Mouse (Mus musculus) embryonic facial prominence, embryonic 13.5 days (tissue): ENCODE measurements around the gene Plcg1. TPM values are rescaled to one million over a fixed set of nuclear protein-coding genes. Genes with fewer than 3 reads are reported as not detected.

Source experiments
- ATAC-seq: fragments of 200-750 bp; cut with Nextera tagmentation; 2 replicates; pipeline ENCODE4 v1.8.0; 2017; ENCODE audit warnings: low read depth; ENCODE audit not compliant: insufficient number of reproducible peaks, insufficient read depth, low FRiP score, low TSS enrichment
- H3K27ac ChIP-seq: fragments of 300-500 bp; sonication (generic); 2 replicates; pipeline ENCODE4 v1.5.1; 2015; ENCODE audit warnings: moderate library complexity, mild to moderate bottlenecking, inconsistent platforms
- H3K27me3 ChIP-seq: fragments of 300-500 bp; sonication (generic); 2 replicates; pipeline ENCODE4 v1.6.1; 2015; ENCODE audit warnings: mild to moderate bottlenecking, inconsistent platforms
- H3K36me3 ChIP-seq: fragments of 300-500 bp; sonication (generic); 2 replicates; pipeline ENCODE4 v1.6.1; 2015; ENCODE audit warnings: mild to moderate bottlenecking, inconsistent platforms
- H3K4me1 ChIP-seq: fragments of 300-500 bp; sonication (generic); 2 replicates; pipeline ENCODE4 v1.6.1; 2015; ENCODE audit warnings: inconsistent platforms
- H3K4me2 ChIP-seq: fragments of 300-500 bp; sonication (generic); 2 replicates; pipeline ENCODE4 v1.6.1; 2015; ENCODE audit warnings: moderate library complexity, mild to moderate bottlenecking, inconsistent platforms
- H3K4me3 ChIP-seq: fragments of 300-500 bp; sonication (generic); 2 replicates; pipeline ENCODE4 v1.5.1; 2015; ENCODE audit warnings: mild to moderate bottlenecking, inconsistent platforms
- H3K9ac ChIP-seq: fragments of 300-500 bp; sonication (generic); 2 replicates; pipeline ENCODE4 v1.6.1; 2015; ENCODE audit warnings: mild to moderate bottlenecking, inconsistent platforms
- H3K9me3 ChIP-seq: fragments of 300-500 bp; sonication (generic); 2 replicates; pipeline ENCODE4 v1.6.1; 2016; ENCODE audit warnings: inconsistent platforms
- WGBS: fragments of 180-500 bp; shearing (Covaris S2); methylation state at CpG from one replicate; pipeline ENCODE4 v1.1.7; 2015; ENCODE audit warnings: mixed read lengths; 5-methylcytosine and 5-hydroxymethylcytosine counted together
- polyA plus RNA-seq: library from polyadenylated mRNA; unstranded; fragments of >200 nt; fragmentation: Nextera tagmentation; extraction: Ambion mirVana; gene quantifications from 2 replicates; pipeline ENCODE4 v1.2.1, GENCODE M21; 2015

Plcg1 gene
- polyA plus RNA-seq, 1 experiment from 2014 or later, result 64.0 TPM

DNA sequence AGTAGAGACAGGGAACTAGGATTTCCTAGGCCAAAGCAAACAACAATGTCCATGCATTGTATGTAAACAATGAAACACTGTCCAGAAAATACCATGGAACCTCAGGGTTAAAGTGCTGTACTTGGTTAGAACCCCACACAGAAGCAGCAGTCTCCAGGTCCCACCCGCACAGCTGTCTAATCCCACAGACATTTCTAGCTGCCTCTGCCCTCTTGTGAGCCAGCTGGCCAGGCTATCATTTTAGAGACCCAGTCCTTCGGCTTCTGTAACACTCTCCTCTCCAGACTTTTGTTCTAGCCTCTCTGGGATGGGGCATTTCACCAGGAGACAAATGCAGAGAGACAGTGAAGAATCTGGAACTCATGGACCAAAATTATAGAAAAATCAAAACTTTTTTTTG lies 46.9 kb downstream of the Plcg1 start:
- peaks cover 31% of the 10 kb centered on the region for H3K36me3 ChIP-seq
- H3K4me3 ChIP-seq, result no peak overlapping the region
- no peak overlapping the region for H3K9ac ChIP-seq
- H3K4me1 ChIP-seq, result no peaks in the 10 kb centered on the region
- 78% methylated on average over 2 of the region's 2 CpGs for WGBS
- H3K27ac ChIP-seq, result no peak overlapping the region
- H3K4me2 ChIP-seq, result no peak overlapping the region
- H3K27me3 ChIP-seq, result no peaks in the 10 kb centered on the region
- no peak for ATAC-seq
- no peaks in the 10 kb centered on the region for H3K9me3 ChIP-seq

DNA sequence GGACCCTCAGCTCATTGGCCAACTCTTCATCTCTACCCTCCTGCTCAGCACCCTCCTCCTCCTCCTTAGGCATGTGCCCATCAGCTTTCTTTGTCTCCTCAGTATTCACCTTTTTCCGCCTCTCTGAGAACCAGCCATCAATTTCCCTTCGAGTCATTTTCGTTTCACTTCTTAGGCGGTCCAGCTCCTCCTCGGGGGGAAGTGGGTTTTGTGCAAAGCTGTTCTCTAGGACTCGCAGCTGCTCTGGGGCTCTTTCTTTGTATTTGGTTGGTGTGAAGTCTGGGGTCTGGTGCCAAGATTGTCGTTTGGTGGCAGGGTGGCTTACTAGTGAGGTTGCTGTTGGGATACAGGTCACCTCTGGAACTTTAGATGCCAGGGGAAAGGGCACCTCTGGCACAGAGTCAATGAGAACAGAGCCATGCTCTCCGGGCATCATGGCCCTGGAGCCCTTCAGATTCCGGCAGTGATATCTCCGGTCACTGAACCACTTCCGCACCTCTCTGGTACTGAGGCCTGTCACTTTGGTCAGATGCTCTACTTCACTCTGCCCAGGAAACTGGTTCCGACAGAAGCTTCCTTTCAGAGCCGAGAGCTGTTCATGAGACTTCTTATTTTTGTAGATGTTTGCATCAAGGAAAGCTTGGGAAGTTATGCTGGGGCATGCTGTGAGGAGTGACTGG lies 49.2 kb downstream of the Plcg1 start:
- Histone ChIP-seq H3K9me3 (no peaks in the 10 kb centered on the region), H3K36me3 (peaks cover 31% of the 10 kb centered on the region), H3K4me2 (no peak overlapping the region), H3K9ac (no peak overlapping the region), H3K27ac (no peak overlapping the region), H3K4me1 (no peaks in the 10 kb centered on the region), H3K27me3 (no peaks in the 10 kb centered on the region), H3K4me3 (no peak overlapping the region)
- no peak for ATAC-seq
- WGBS, result 90% methylated on average over 13 of the region's 13 CpGs

GRCm38 (mm10) chr2:160780834-160781219 lies 49.7 kb downstream of the Plcg1 start:
- no peak overlapping the region for H3K4me3 ChIP-seq
- no peak for ATAC-seq
- H3K4me1 ChIP-seq, result peaks cover 3% of the 10 kb centered on the region; the same call in 1 of the 2 replicates
- H3K9ac ChIP-seq, result no peak overlapping the region
- H3K9me3 ChIP-seq, result no peaks in the 10 kb centered on the region
- H3K27ac ChIP-seq, result no peak overlapping the region
- H3K36me3 ChIP-seq, result peaks cover 31% of the 10 kb centered on the region
- H3K4me2 ChIP-seq, result no peak overlapping the region
- WGBS, result 89% methylated on average over 2 of the region's 2 CpGs
- H3K27me3 ChIP-seq, result no peaks in the 10 kb centered on the region

DNA sequence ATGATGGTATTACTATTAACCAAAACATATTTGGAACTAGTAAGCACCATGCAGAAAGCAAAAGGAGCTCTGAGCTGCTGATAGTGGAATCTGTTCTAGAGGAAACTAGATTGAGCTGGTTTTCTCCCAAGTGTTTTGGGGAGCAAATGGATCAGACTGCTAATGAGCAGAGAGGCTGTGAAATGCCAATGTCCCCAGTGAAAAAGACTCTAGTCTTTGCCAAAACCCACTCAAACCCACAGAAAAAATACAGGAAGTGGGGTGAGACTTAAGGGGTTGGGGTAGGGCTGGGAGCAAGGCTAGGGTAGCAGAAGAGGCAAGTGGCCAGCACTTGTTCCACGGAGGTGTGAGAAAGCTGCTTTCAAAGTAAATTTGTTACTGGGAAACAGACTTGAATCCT lies 55.2 kb downstream of the Plcg1 start:
- Histone ChIP-seq H3K4me3 (no peak overlapping the region), H3K9me3 (no peaks in the 10 kb centered on the region), H3K4me1 (peaks cover 9% of the 10 kb centered on the region; the same call in 1 of the 2 replicates), H3K27ac (no peak overlapping the region), H3K36me3 (peaks cover 8% of the 10 kb centered on the region; the same call in 1 of the 2 replicates), H3K9ac (no peak overlapping the region), H3K4me2 (no peak overlapping the region), H3K27me3 (no peaks in the 10 kb centered on the region)
- WGBS, result 59% methylated on average over 1 of the region's 1 CpGs
- no peak for ATAC-seq

DNA sequence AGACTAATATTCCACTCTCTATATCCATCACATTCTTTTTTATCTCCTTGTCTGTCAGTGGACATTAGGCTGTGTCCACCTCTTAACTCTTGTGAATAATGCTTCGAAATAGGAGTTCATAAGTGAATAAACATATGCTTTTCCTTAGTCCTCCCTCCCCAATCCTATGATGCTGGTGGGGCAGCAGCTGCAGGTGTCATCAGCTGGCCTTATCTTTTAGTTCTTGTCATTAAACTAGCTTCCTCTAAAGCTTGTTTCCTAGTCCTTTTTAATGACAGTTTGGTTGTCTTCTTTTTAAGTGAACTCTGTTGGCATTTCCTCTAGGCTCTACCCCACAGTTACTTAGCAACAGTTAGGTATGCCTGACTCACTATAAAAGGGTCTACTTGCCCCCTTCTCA lies 57.9 kb downstream of the Plcg1 start:
- Histone ChIP-seq H3K4me1 (peaks cover 9% of the 10 kb centered on the region; the same call in 1 of the 2 replicates), H3K9ac (no peak overlapping the region), H3K9me3 (no peaks in the 10 kb centered on the region), H3K36me3 (no peaks in the 10 kb centered on the region), H3K4me2 (no peak overlapping the region), H3K27me3 (no peaks in the 10 kb centered on the region), H3K27ac (no peak overlapping the region), H3K4me3 (no peak overlapping the region)
- WGBS, result 86% methylated on average over 1 of the region's 1 CpGs
- no peak for ATAC-seq

GRCm38 (mm10) chr2:160789741-160790140 lies 58.6 kb downstream of the Plcg1 start:
- no peak for ATAC-seq
- H3K9ac ChIP-seq, result no peak overlapping the region
- H3K27ac ChIP-seq, result no peak overlapping the region
- peaks cover 9% of the 10 kb centered on the region; the same call in 1 of the 2 replicates for H3K4me1 ChIP-seq
- no peak overlapping the region for H3K4me2 ChIP-seq
- H3K36me3 ChIP-seq, result no peaks in the 10 kb centered on the region
- no peaks in the 10 kb centered on the region for H3K9me3 ChIP-seq
- no peaks in the 10 kb centered on the region for H3K27me3 ChIP-seq
- no peak overlapping the region for H3K4me3 ChIP-seq

GRCm38 (mm10) chr2:160793117-160793516 lies 62.0 kb downstream of the Plcg1 start:
- H3K27ac ChIP-seq, result no peak overlapping the region
- H3K4me3 ChIP-seq, result no peak overlapping the region
- no peak overlapping the region for H3K9ac ChIP-seq
- no peaks in the 10 kb centered on the region for H3K27me3 ChIP-seq
- 71% methylated on average over 2 of the region's 2 CpGs for WGBS
- no peaks in the 10 kb centered on the region for H3K36me3 ChIP-seq
- H3K4me2 ChIP-seq, result no peak overlapping the region
- no peaks in the 10 kb centered on the region for H3K9me3 ChIP-seq
- ATAC-seq, result no peak
- H3K4me1 ChIP-seq, result no peaks in the 10 kb centered on the region

DNA sequence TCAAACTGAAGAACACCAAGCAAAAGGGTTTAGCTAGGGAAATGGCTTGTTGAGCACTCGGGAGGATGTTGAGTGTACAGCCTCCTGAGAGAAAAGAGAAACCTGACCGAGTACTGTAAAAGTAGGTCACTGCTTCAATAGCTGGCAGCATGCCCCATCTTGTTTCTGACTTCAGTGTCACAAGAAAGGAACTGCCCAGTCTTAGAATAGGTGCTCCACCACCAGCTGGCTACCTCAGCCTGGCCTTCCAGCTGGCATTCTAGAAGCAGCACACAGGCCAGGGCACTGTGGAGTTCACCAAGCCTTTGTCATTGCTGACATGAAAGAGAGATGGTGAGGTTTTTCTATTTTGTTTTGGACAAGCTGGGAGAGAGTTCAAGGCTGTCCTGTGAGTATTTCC lies 65.9 kb downstream of the Plcg1 start:
- Histone ChIP-seq H3K27me3 (no peaks in the 10 kb centered on the region), H3K9ac (no peak overlapping the region), H3K4me2 (no peak overlapping the region), H3K9me3 (no peaks in the 10 kb centered on the region), H3K4me1 (no peaks in the 10 kb centered on the region), H3K4me3 (no peak overlapping the region), H3K36me3 (no peaks in the 10 kb centered on the region), H3K27ac (no peak overlapping the region)
- no peak for ATAC-seq
- 73% methylated on average over 2 of the region's 2 CpGs for WGBS

GRCm38 (mm10) chr2:160798206-160798605 lies 67.1 kb downstream of the Plcg1 start:
- H3K9me3 ChIP-seq, result no peaks in the 10 kb centered on the region
- WGBS, result 80% methylated on average over 1 of the region's 1 CpGs
- no peak overlapping the region for H3K27ac ChIP-seq
- H3K9ac ChIP-seq, result no peak overlapping the region
- no peak for ATAC-seq
- no peak overlapping the region for H3K4me3 ChIP-seq
- no peaks in the 10 kb centered on the region for H3K27me3 ChIP-seq
- H3K4me2 ChIP-seq, result no peak overlapping the region
- H3K36me3 ChIP-seq, result no peaks in the 10 kb centered on the region
- no peaks in the 10 kb centered on the region for H3K4me1 ChIP-seq

DNA sequence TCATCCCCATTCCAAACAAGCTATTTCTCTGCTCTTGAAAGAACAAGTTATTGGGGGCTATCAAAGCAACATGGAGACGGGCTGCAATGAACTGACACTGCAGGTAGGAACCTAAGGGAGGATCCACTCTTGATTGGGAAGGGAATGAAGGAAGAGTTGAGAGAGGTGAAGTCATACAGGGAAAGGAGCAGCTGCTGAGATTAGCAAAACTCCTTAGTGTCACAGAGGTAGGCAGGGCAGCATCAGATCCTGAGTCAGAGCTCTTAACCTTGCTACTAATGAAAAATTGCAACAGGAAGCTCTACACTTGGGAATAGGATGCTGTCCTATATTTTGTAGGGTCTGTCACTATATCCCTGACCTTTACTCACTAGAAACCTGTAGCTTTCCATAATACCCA lies 69.9 kb downstream of the Plcg1 start:
- no peaks in the 10 kb centered on the region for H3K27me3 ChIP-seq
- H3K9ac ChIP-seq, result no peak overlapping the region
- H3K4me1 ChIP-seq, result no peaks in the 10 kb centered on the region
- WGBS, result 100% methylated on average over 1 of the region's 1 CpGs
- no peak overlapping the region for H3K4me3 ChIP-seq
- H3K9me3 ChIP-seq, result no peaks in the 10 kb centered on the region
- ATAC-seq, result no peak
- no peak overlapping the region for H3K4me2 ChIP-seq
- H3K27ac ChIP-seq, result no peak overlapping the region
- H3K36me3 ChIP-seq, result no peaks in the 10 kb centered on the region

GRCm38 (mm10) chr2:160802326-160802725 lies 71.2 kb downstream of the Plcg1 start:
- no peak overlapping the region for H3K9ac ChIP-seq
- no peak overlapping the region for H3K27ac ChIP-seq
- H3K4me1 ChIP-seq, result no peaks in the 10 kb centered on the region
- no peaks in the 10 kb centered on the region for H3K36me3 ChIP-seq
- no peaks in the 10 kb centered on the region for H3K27me3 ChIP-seq
- ATAC-seq, result no peak
- H3K4me2 ChIP-seq, result no peak overlapping the region
- no peak overlapping the region for H3K4me3 ChIP-seq
- no peaks in the 10 kb centered on the region for H3K9me3 ChIP-seq
- WGBS, result 89% methylated on average over 3 of the region's 3 CpGs

DNA sequence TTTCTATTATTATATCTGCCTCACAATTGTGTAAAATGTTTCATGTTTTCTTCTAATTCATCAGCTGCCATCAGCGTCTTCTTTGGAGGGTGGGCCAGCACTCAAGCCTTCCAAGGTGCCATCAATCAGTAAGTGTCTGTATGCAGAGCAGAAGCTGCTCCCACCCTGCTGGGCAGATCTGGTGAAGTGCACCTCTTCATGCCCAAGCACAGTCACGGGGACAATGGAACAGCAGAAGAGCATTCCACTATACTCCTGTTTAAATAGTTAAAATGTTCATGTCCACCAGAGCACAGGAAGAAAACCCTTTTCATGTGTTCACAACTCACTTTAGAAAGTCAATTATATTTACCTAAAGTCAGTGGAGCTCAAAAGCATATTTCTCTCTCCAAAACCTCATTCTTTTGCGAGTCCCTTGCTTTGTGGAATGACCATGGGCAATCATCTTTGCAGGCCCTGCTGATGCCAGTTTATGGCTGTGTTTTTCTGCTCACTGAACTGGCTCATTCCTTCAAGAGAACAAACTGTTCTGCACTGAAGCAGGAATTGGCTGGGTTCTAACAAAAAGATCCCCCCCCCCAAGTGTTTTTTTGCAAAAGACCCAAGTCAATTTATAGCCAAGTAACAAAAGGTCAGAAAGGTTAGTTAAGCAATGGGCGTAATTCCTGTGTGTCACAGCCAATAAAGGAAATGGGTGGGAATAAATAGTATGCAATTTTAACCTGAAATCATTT lies 73.9 kb downstream of the Plcg1 start:
- no peaks in the 10 kb centered on the region for H3K36me3 ChIP-seq
- 77% methylated on average over 4 of the region's 4 CpGs for WGBS
- no peak overlapping the region for H3K27ac ChIP-seq
- H3K4me3 ChIP-seq, result no peak overlapping the region
- H3K9ac ChIP-seq, result no peak overlapping the region
- H3K4me1 ChIP-seq, result no peaks in the 10 kb centered on the region
- no peaks in the 10 kb centered on the region for H3K27me3 ChIP-seq
- H3K4me2 ChIP-seq, result no peak overlapping the region
- no peak for ATAC-seq
- H3K9me3 ChIP-seq, result no peaks in the 10 kb centered on the region
